Mouse (Mus musculus) midbrain, embryonic 14.5 days (tissue): ENCODE data around the gene Kcnip4. TPM values are rescaled to one million over a fixed set of nuclear protein-coding genes. Genes with fewer than 3 reads are reported as not detected.
A peak's percentile ranks its signal among the peaks of the same experiment; 100 is the strongest.

Experiments used
- ATAC-seq: fragments of 200-750 bp; cut with Nextera tagmentation; 2 replicates; pipeline ENCODE4 v1.8.0; 2017; ENCODE audit warnings: moderate number of reproducible peaks, moderate library complexity; ENCODE audit not compliant: low FRiP score, low TSS enrichment
- DNase-seq: peaks from one replicate; pipeline ENCODE4 v3.0.0-alpha.2; 2015
- H3K27ac ChIP-seq: fragments of 300-500 bp; sonication (generic); replicated peaks from 2 replicates; pipeline ENCODE4 v1.5.1; 2014; ENCODE audit warnings: mild to moderate bottlenecking, low read depth, low read length, moderate library complexity
- H3K27me3 ChIP-seq: fragments of 300-500 bp; sonication (generic); 2 replicates; pipeline ENCODE4 v1.6.1; 2014; ENCODE audit warnings: low read length, control low read depth, mixed read lengths; ENCODE audit not compliant: control insufficient read depth, insufficient read depth
- H3K36me3 ChIP-seq: fragments of 300-500 bp; sonication (generic); 2 replicates; pipeline ENCODE4 v1.6.1; 2014; ENCODE audit warnings: low read length, control low read depth; ENCODE audit not compliant: control insufficient read depth, insufficient read depth
- H3K4me1 ChIP-seq: fragments of 300-500 bp; sonication (generic); 2 replicates; pipeline ENCODE4 v1.6.1; 2014; ENCODE audit warnings: mild to moderate bottlenecking, antibody characterized with exemption, low read length, control low read depth; ENCODE audit not compliant: control insufficient read depth, insufficient read depth
- H3K4me2 ChIP-seq: fragments of 300-500 bp; sonication (generic); 2 replicates; pipeline ENCODE4 v1.6.1; 2014; ENCODE audit warnings: mild to moderate bottlenecking, low read length, moderate library complexity
- H3K4me3 ChIP-seq: fragments of 300-500 bp; sonication (generic); replicated peaks from 2 replicates; pipeline ENCODE4 v1.5.1; 2014; ENCODE audit warnings: low read depth, low read length
- H3K9ac ChIP-seq: fragments of 300-500 bp; sonication (generic); replicated peaks from 2 replicates; pipeline ENCODE4 v1.6.1; 2014; ENCODE audit warnings: mild to moderate bottlenecking, low read length, moderate library complexity
- H3K9me3 ChIP-seq: fragments of 300-500 bp; sonication (generic); 2 replicates; pipeline ENCODE4 v1.6.1; 2016; ENCODE audit warnings: low read length, control low read depth, mixed read lengths; ENCODE audit not compliant: control insufficient read depth
- WGBS: fragments of 180-500 bp; shearing (Covaris S2); extraction: QIAGEN DNeasy Blood & Tissue Kit; methylation state at CpG from one replicate; pipeline ENCODE4 v1.1.7; 2014; 5-methylcytosine and 5-hydroxymethylcytosine counted together
- polyA plus RNA-seq: library from polyadenylated mRNA; unstranded; fragments of >200 nt; fragmentation: Nextera tagmentation; extraction: Ambion mirVana; gene quantifications from 2 replicates; pipeline ENCODE4 v1.2.1, GENCODE M21; 2014

Gene Kcnip4
- polyA plus RNA-seq, 1 experiment from 2014 or later = 18.6 TPM

GRCm38 (mm10) chr5:49256850-49257249 is 267.9 kb downstream of the Kcnip4 start:
- Histone ChIP-seq H3K4me2 (no peak overlapping the region), H3K9me3 (no peaks in the 10 kb centered on the region), H3K36me3 (no peaks in the 10 kb centered on the region), H3K27ac (no peak overlapping the region), H3K27me3 (no peaks in the 10 kb centered on the region), H3K4me1 (no peaks in the 10 kb centered on the region), H3K9ac (no peak overlapping the region), H3K4me3 (no peak overlapping the region)
- WGBS = 80% methylated on average over 3 of the region's 3 CpGs
- ATAC-seq = no peak
- no peak for DNase-seq

- H3K9me3 ChIP-seq = no peaks in the 10 kb centered on the region
- H3K9ac ChIP-seq = no peak overlapping the region
- H3K27ac ChIP-seq = no peak overlapping the region
- no peaks in the 10 kb centered on the region for H3K4me1 ChIP-seq
- WGBS = 81% methylated on average over 4 of the region's 4 CpGs
- ATAC-seq (no peak), DNase-seq (no peak)
- no peak overlapping the region for H3K4me3 ChIP-seq
- no peaks in the 10 kb centered on the region for H3K27me3 ChIP-seq
- no peaks in the 10 kb centered on the region for H3K36me3 ChIP-seq
- H3K4me2 ChIP-seq = no peak overlapping the region
Observed at GRCm38 (mm10) chr5:49255983-49256382, 268.7 kb downstream of the Kcnip4 start.

- Histone ChIP-seq H3K27me3 (no peaks in the 10 kb centered on the region), H3K27ac (no peak overlapping the region), H3K9ac (no peak overlapping the region), H3K4me2 (no peak overlapping the region), H3K9me3 (no peaks in the 10 kb centered on the region), H3K4me3 (no peak overlapping the region), H3K4me1 (no peaks in the 10 kb centered on the region), H3K36me3 (no peaks in the 10 kb centered on the region)
- DNase-seq (no peak), ATAC-seq (no peak)
- WGBS = 67% methylated on average over 2 of the region's 2 CpGs
Observed at GRCm38 (mm10) chr5:49247081-49247480, 277.6 kb downstream of the Kcnip4 start.

- Histone ChIP-seq H3K27ac (no peak overlapping the region), H3K9me3 (no peaks in the 10 kb centered on the region), H3K27me3 (no peaks in the 10 kb centered on the region), H3K4me1 (no peaks in the 10 kb centered on the region), H3K4me2 (no peak overlapping the region), H3K9ac (no peak overlapping the region), H3K4me3 (no peak overlapping the region), H3K36me3 (no peaks in the 10 kb centered on the region)
- ATAC-seq (no peak), DNase-seq (no peak)
- 47% methylated on average over 4 of the region's 4 CpGs for WGBS
Observed at GRCm38 (mm10) chr5:49244414-49244813, 280.3 kb downstream of the Kcnip4 start.

- Histone ChIP-seq H3K9ac (no peak overlapping the region), H3K27me3 (no peaks in the 10 kb centered on the region), H3K27ac (no peak overlapping the region), H3K4me1 (no peaks in the 10 kb centered on the region), H3K4me3 (no peak overlapping the region), H3K36me3 (no peaks in the 10 kb centered on the region), H3K4me2 (no peak overlapping the region), H3K9me3 (no peaks in the 10 kb centered on the region)
- no peak for ATAC-seq
- DNase-seq = no peak
- WGBS = 97% methylated on average over 6 of the region's 6 CpGs
Observed at GRCm38 (mm10) chr5:49241708-49242107, 283.0 kb downstream of the Kcnip4 start.

GRCm38 (mm10) chr5:49201164-49201756 is 323.4 kb downstream of the Kcnip4 start:
- H3K27ac ChIP-seq = no peak overlapping the region
- no peaks in the 10 kb centered on the region for H3K36me3 ChIP-seq
- no peak for ATAC-seq
- DNase-seq = peak; percentile 12
- 36% methylated on average over 4 of the region's 4 CpGs for WGBS
- H3K4me3 ChIP-seq = no peak overlapping the region
- no peaks in the 10 kb centered on the region for H3K9me3 ChIP-seq
- no peak overlapping the region for H3K4me2 ChIP-seq
- H3K27me3 ChIP-seq = no peaks in the 10 kb centered on the region
- no peak overlapping the region for H3K9ac ChIP-seq
- no peaks in the 10 kb centered on the region for H3K4me1 ChIP-seq

GRCm38 (mm10) chr5:49188236-49188635 is 336.5 kb downstream of the Kcnip4 start:
- no peaks in the 10 kb centered on the region for H3K36me3 ChIP-seq
- WGBS = 82% methylated on average over 1 of the region's 1 CpGs
- no peak overlapping the region for H3K4me3 ChIP-seq
- ATAC-seq = no peak
- H3K4me1 ChIP-seq = no peaks in the 10 kb centered on the region
- no peak for DNase-seq
- no peak overlapping the region for H3K27ac ChIP-seq
- no peaks in the 10 kb centered on the region for H3K9me3 ChIP-seq
- no peaks in the 10 kb centered on the region for H3K27me3 ChIP-seq
- H3K4me2 ChIP-seq = no peak overlapping the region
- H3K9ac ChIP-seq = no peak overlapping the region

- ATAC-seq = no peak
- H3K36me3 ChIP-seq = no peaks in the 10 kb centered on the region
- no peak overlapping the region for H3K4me3 ChIP-seq
- H3K9me3 ChIP-seq = no peaks in the 10 kb centered on the region
- H3K4me1 ChIP-seq = no peaks in the 10 kb centered on the region
- H3K4me2 ChIP-seq = no peak overlapping the region
- H3K27me3 ChIP-seq = no peaks in the 10 kb centered on the region
- no peak overlapping the region for H3K9ac ChIP-seq
- no peak overlapping the region for H3K27ac ChIP-seq
- WGBS = 65% methylated on average over 2 of the region's 2 CpGs
- peak; percentile 18 for DNase-seq
Observed at GRCm38 (mm10) chr5:49150116-49150811, 374.4 kb downstream of the Kcnip4 start.

GRCm38 (mm10) chr5:49149684-49150083 is 375.0 kb downstream of the Kcnip4 start:
- DNase-seq = no peak
- no peaks in the 10 kb centered on the region for H3K4me1 ChIP-seq
- 94% methylated on average over 2 of the region's 2 CpGs for WGBS
- H3K27me3 ChIP-seq = no peaks in the 10 kb centered on the region
- H3K4me3 ChIP-seq = no peak overlapping the region
- H3K4me2 ChIP-seq = no peak overlapping the region
- no peaks in the 10 kb centered on the region for H3K9me3 ChIP-seq
- no peak for ATAC-seq
- H3K9ac ChIP-seq = no peak overlapping the region
- no peaks in the 10 kb centered on the region for H3K36me3 ChIP-seq
- H3K27ac ChIP-seq = no peak overlapping the region
